In genomic region chr13:85288843-85289713, GRCm38 (mm10) we compare ENCODE assay signal across 8 mouse cellular contexts. TPM values are rescaled to one million over a fixed set of nuclear protein-coding genes. Genes with fewer than 3 reads are reported as not detected.
DNase-seq lines count a peak whose midpoint lies in the region; ATAC-seq lines count a peak whose summit lies in the region.

TSS of gene Rasa1 (minus strand) at chr13:85289130.

- H3K9me3 ChIP-seq in hindbrain, embryonic 10.5 days, result no peaks in the 10 kb centered on the region

- H3K4me1 ChIP-seq in hindbrain, embryonic 10.5 days (replicated peaks), result peaks cover 14% of the 10 kb centered on the region; the same call in 1 of the 2 replicates

- no peaks in the 10 kb centered on the region for H3K27me3 ChIP-seq in hindbrain, embryonic 10.5 days (ENCODE audit: insufficient read depth, poor library complexity, severe bottlenecking)

- peak; percentile 91 for ATAC-seq in frontal cortex, adult (ENCODE audit: low TSS enrichment)

- peak; percentile 99 for DNase-seq in MN1 (ENCODE audit: low spot score)
- peak; percentile 95 for DNase-seq in cerebellum, adult 9-10 months
- peak; percentile 99 for DNase-seq in hindbrain, embryonic 10.5 days (ENCODE audit: low spot score)
- peak; percentile 89 to 92 for DNase-seq in layer of hippocampus, postnatal 10 days (ENCODE audit: low spot score in 2 of 2)
- DNase-seq in lung, postnatal 10 days, result peak; percentile 97
- DNase-seq in ovary, postnatal 36 days (ENCODE audit: low spot score), result peak; percentile 96
- peak; percentile 93 for DNase-seq in thymus, postnatal 25 days

- H3K36me3 ChIP-seq in hindbrain, embryonic 10.5 days, result peaks cover 3% of the 10 kb centered on the region; the same call in 1 of the 2 replicates

- H3K27ac ChIP-seq in hindbrain, embryonic 10.5 days, result peak within 1 kb of the TSS; percentile 99

- under 1% methylated on average over 97 of the region's 97 CpGs for WGBS in hindbrain, embryonic 10.5 days

- peak within 1 kb of the TSS; percentile 93 for H3K4me3 ChIP-seq in hindbrain, embryonic 10.5 days

RNA-seq across cellular contexts. Expression of gene Rasa1, which starts in this region (rescaled TPM):
- polyA plus RNA-seq in hindbrain, embryonic 10.5 days (2016; fragmentation: Nextera tagmentation; extraction: Ambion mirVana), result 42.2 and 48.0 TPM in 2 replicates
- total RNA-seq in layer of hippocampus, postnatal 10 days (2021), result 10 to 100 TPM; 70.2 to 70.6 TPM

Comparison
In these comparisons a context has a peak if more than half of its experiments do, and no peak if none do; other contexts are left out.
1. Peak in every context shown above with its lines: DNase-seq, ATAC-seq, H3K4me3 ChIP-seq and H3K27ac ChIP-seq.